Mouse (Mus musculus): ENCODE results near the gene March6. TPM values are rescaled to one million over a fixed set of nuclear protein-coding genes. Genes with fewer than 3 reads are reported as not detected.

The March6 gene
- polyA plus RNA-seq, 1 experiment: 46.6 TPM

GRCm38 (mm10) chr15:31511795-31512194, 19.1 kb downstream of the March6 start:
- no peak for DNase-seq
- no peak overlapping the region for H3K4me3 ChIP-seq (ENCODE audit: insufficient read depth, low read depth, low read length)
- H3K36me3 ChIP-seq (ENCODE audit: control insufficient read depth, insufficient read depth, low read length): no peaks in the 10 kb centered on the region
- WGBS: 42% methylated on average over 1 of the region's 1 CpGs
- peak overlapping the region; percentile 46; the same call in 1 of the 2 replicates for H3K27ac ChIP-seq (ENCODE audit: insufficient read depth, low read depth, low read length)
- peaks cover 16% of the 10 kb centered on the region for H3K4me1 ChIP-seq (ENCODE audit: control insufficient read depth, insufficient read depth, low read length)
- TF ChIP-seq CTCF (conservative IDR thresholded peaks at IDR 0.05; ENCODE audit: insufficient read depth, insufficient read length, low read depth, low read length): no peak
- H3K27me3 ChIP-seq (replicated peaks; ENCODE audit: control insufficient read depth, insufficient read depth, low read length): no peaks in the 10 kb centered on the region

- TF ChIP-seq POLR2A (IDR thresholded peaks at IDR 0.05; ENCODE audit: low read depth, low read length): no peak
- TF ChIP-seq CTCF (conservative IDR thresholded peaks at IDR 0.05; ENCODE audit: insufficient read depth, insufficient read length, low read depth, low read length): no peak
- DNase-seq: no peak
- Histone ChIP-seq H3K4me1 (ENCODE audit: control insufficient read depth, insufficient read depth, low read length) (peaks cover 15% of the 10 kb centered on the region), H3K27me3 (replicated peaks; ENCODE audit: control insufficient read depth, insufficient read depth, low read length) (no peaks in the 10 kb centered on the region), H3K4me3 (ENCODE audit: insufficient read depth, low read depth, low read length) (no peak overlapping the region), H3K27ac (ENCODE audit: insufficient read depth, low read depth, low read length) (no peak overlapping the region), H3K36me3 (ENCODE audit: control insufficient read depth, insufficient read depth, low read length) (no peaks in the 10 kb centered on the region)
Measured at GRCm38 (mm10) chr15:31511406-31511771, 19.5 kb downstream of the March6 start.

GRCm38 (mm10) chr15:31510477-31511405, 20.1 kb downstream of the March6 start:
- Histone ChIP-seq H3K27me3 (replicated peaks; ENCODE audit: control insufficient read depth, insufficient read depth, low read length) (no peaks in the 10 kb centered on the region), H3K4me1 (ENCODE audit: control insufficient read depth, insufficient read depth, low read length) (peaks cover 15% of the 10 kb centered on the region), H3K4me3 (ENCODE audit: insufficient read depth, low read depth, low read length) (no peak overlapping the region), H3K36me3 (ENCODE audit: control insufficient read depth, insufficient read depth, low read length) (peaks cover 3% of the 10 kb centered on the region; the same call in 1 of the 2 replicates), H3K27ac (ENCODE audit: insufficient read depth, low read depth, low read length) (no peak overlapping the region)
- WGBS: 39% methylated on average over 7 of the region's 7 CpGs
- peak; percentile 25 for DNase-seq
- no peak for TF ChIP-seq POLR2A (IDR thresholded peaks at IDR 0.05; ENCODE audit: low read depth, low read length)
- no peak for TF ChIP-seq CTCF (conservative IDR thresholded peaks at IDR 0.05; ENCODE audit: insufficient read depth, insufficient read length, low read depth, low read length)

GRCm38 (mm10) chr15:31505082-31505481, 25.8 kb downstream of the March6 start:
- 74% methylated on average over 2 of the region's 2 CpGs for WGBS
- no peaks in the 10 kb centered on the region for H3K27me3 ChIP-seq (replicated peaks; ENCODE audit: control insufficient read depth, insufficient read depth, low read length)
- DNase-seq: no peak
- H3K4me1 ChIP-seq (ENCODE audit: control insufficient read depth, insufficient read depth, low read length): peaks cover under 1% of the 10 kb centered on the region; the same call in 1 of the 2 replicates
- H3K4me3 ChIP-seq (ENCODE audit: insufficient read depth, low read depth, low read length): no peak overlapping the region
- no peak overlapping the region for H3K27ac ChIP-seq (ENCODE audit: insufficient read depth, low read depth, low read length)
- peaks cover 3% of the 10 kb centered on the region; the same call in 1 of the 2 replicates for H3K36me3 ChIP-seq (ENCODE audit: control insufficient read depth, insufficient read depth, low read length)
- no peak for TF ChIP-seq POLR2A (IDR thresholded peaks at IDR 0.05; ENCODE audit: low read depth, low read length)
- TF ChIP-seq CTCF (conservative IDR thresholded peaks at IDR 0.05; ENCODE audit: insufficient read depth, insufficient read length, low read depth, low read length): no peak

GRCm38 (mm10) chr15:31503447-31503846, 27.4 kb downstream of the March6 start:
- Histone ChIP-seq H3K36me3 (ENCODE audit: control insufficient read depth, insufficient read depth, low read length) (peaks cover 3% of the 10 kb centered on the region; the same call in 1 of the 2 replicates), H3K4me1 (ENCODE audit: control insufficient read depth, insufficient read depth, low read length) (no peaks in the 10 kb centered on the region; the same call in 1 of the 2 replicates), H3K4me3 (ENCODE audit: insufficient read depth, low read depth, low read length) (no peak overlapping the region), H3K27me3 (replicated peaks; ENCODE audit: control insufficient read depth, insufficient read depth, low read length) (no peaks in the 10 kb centered on the region), H3K27ac (ENCODE audit: insufficient read depth, low read depth, low read length) (no peak overlapping the region)
- WGBS: 67% methylated on average over 3 of the region's 3 CpGs
- DNase-seq: no peak
- TF ChIP-seq CTCF (conservative IDR thresholded peaks at IDR 0.05; ENCODE audit: insufficient read depth, insufficient read length, low read depth, low read length) (no peak), POLR2A (IDR thresholded peaks at IDR 0.05; ENCODE audit: low read depth, low read length) (no peak)

GRCm38 (mm10) chr15:31502996-31503395, 27.9 kb downstream of the March6 start:
- peaks cover 3% of the 10 kb centered on the region; the same call in 1 of the 2 replicates for H3K36me3 ChIP-seq (ENCODE audit: control insufficient read depth, insufficient read depth, low read length)
- no peaks in the 10 kb centered on the region; the same call in 1 of the 2 replicates for H3K4me1 ChIP-seq (ENCODE audit: control insufficient read depth, insufficient read depth, low read length)
- 85% methylated on average over 4 of the region's 4 CpGs for WGBS
- TF ChIP-seq CTCF (conservative IDR thresholded peaks at IDR 0.05; ENCODE audit: insufficient read depth, insufficient read length, low read depth, low read length) (no peak), POLR2A (IDR thresholded peaks at IDR 0.05; ENCODE audit: low read depth, low read length) (no peak)
- H3K4me3 ChIP-seq (ENCODE audit: insufficient read depth, low read depth, low read length): no peak overlapping the region
- H3K27me3 ChIP-seq (replicated peaks; ENCODE audit: control insufficient read depth, insufficient read depth, low read length): no peaks in the 10 kb centered on the region
- no peak overlapping the region for H3K27ac ChIP-seq (ENCODE audit: insufficient read depth, low read depth, low read length)
- DNase-seq: no peak

- H3K36me3 ChIP-seq (ENCODE audit: control insufficient read depth, insufficient read depth, low read length): peaks cover 3% of the 10 kb centered on the region
- H3K4me1 ChIP-seq (ENCODE audit: control insufficient read depth, insufficient read depth, low read length): no peaks in the 10 kb centered on the region; the same call in 1 of the 2 replicates
- WGBS: 77% methylated on average over 1 of the region's 1 CpGs
Measured at GRCm38 (mm10) chr15:31502313-31502712, 28.5 kb downstream of the March6 start.

More at GRCm38 (mm10) chr15:31502313-31502712, 28.5 kb downstream of the March6 start:
- H3K27ac ChIP-seq (ENCODE audit: insufficient read depth, low read depth, low read length): no peak overlapping the region
- no peak for TF ChIP-seq POLR2A (IDR thresholded peaks at IDR 0.05; ENCODE audit: low read depth, low read length)
- TF ChIP-seq CTCF (conservative IDR thresholded peaks at IDR 0.05; ENCODE audit: insufficient read depth, insufficient read length, low read depth, low read length): no peak
- H3K27me3 ChIP-seq (replicated peaks; ENCODE audit: control insufficient read depth, insufficient read depth, low read length): no peaks in the 10 kb centered on the region
- no peak for DNase-seq
- H3K4me3 ChIP-seq (ENCODE audit: insufficient read depth, low read depth, low read length): no peak overlapping the region

Data from kidney, adult 2 months (tissue).